Mouse (Mus musculus): ENCODE results near the gene Sphkap.

Gene Sphkap

GRCm38 (mm10) chr1:83297137-83298076, 110.6 kb downstream of the Sphkap start:
- no peak for DNase-seq (ENCODE audit: low spot score in 2 of 2)

GRCm38 (mm10) chr1:83285866-83286265, 122.1 kb downstream of the Sphkap start:
- no peak for DNase-seq (ENCODE audit: low spot score in 2 of 2)

- no peak for DNase-seq (ENCODE audit: low spot score in 2 of 2)
Observed at GRCm38 (mm10) chr1:83277044-83277443, 131.0 kb downstream of the Sphkap start.

GRCm38 (mm10) chr1:83276637-83277036, 131.4 kb downstream of the Sphkap start:
- no peak for DNase-seq (ENCODE audit: low spot score in 2 of 2)

- no peak for DNase-seq (ENCODE audit: low spot score in 2 of 2)
Observed at GRCm38 (mm10) chr1:83251746-83252145, 156.3 kb downstream of the Sphkap start.

GRCm38 (mm10) chr1:83248235-83248746, 159.7 kb downstream of the Sphkap start:
- DNase-seq (ENCODE audit: low spot score in 2 of 2), result no peak

GRCm38 (mm10) chr1:83227946-83228345, 180.1 kb downstream of the Sphkap start:
- no peak for DNase-seq (ENCODE audit: low spot score in 2 of 2)

GRCm38 (mm10) chr1:83224423-83224960, 183.5 kb downstream of the Sphkap start:
- no peak for DNase-seq (ENCODE audit: low spot score in 2 of 2)

GRCm38 (mm10) chr1:83223072-83223471, 184.9 kb downstream of the Sphkap start:
- DNase-seq (ENCODE audit: low spot score in 2 of 2), result no peak

- DNase-seq (ENCODE audit: low spot score in 2 of 2), result no peak
Observed at GRCm38 (mm10) chr1:83218260-83218659, 189.7 kb downstream of the Sphkap start.

- no peak for DNase-seq (ENCODE audit: low spot score in 2 of 2)
Observed at GRCm38 (mm10) chr1:83209981-83210380, 198.0 kb downstream of the Sphkap start.

Measured in spleen, postnatal 36 days (tissue).